8 mouse cellular contexts compared by ENCODE assay signal in the genomic region with DNA sequence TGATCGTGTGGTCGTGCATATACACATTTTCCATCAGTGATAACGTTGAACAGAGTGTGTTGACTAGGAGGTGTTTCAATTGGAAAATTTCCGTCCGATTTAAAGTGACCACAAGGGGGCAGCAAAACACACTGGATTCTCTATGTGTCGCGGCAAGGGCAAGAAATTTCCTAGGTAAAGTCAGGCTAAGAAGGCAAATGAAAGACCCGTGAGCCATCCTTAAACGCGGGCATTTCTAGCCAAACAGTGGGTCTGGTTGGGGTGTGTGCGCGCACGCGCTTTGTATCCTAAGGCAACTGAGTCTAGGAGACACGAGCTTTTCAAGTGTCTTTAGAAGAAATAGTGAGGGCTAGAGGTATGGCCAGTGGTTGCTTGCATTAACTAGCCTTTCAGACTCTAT.
DNase-seq lines count a peak whose midpoint lies in the region; ATAC-seq and TF ChIP-seq lines count a peak whose summit lies in the region.

No protein-coding gene starts in this region.

- H3K4me3 ChIP-seq in hindbrain, embryonic 13.5 days: no peak overlapping the region

- ATAC-seq in Patski: peak; percentile 62
- ATAC-seq in hindbrain, embryonic 13.5 days (ENCODE audit: low FRiP score): no peak

- DNase-seq in Patski (ENCODE audit: low read depth, low spot score): peak; percentile 24
- peak; percentile 87 to 91 for DNase-seq in cerebellum, postnatal 10 days
- DNase-seq in frontal cortex, postnatal 14 days (ENCODE audit: low spot score in 2 of 2): peak; percentile 36 to 84
- DNase-seq in layer of hippocampus, postnatal 25 days (ENCODE audit: extremely low spot score in 1 of 2, low spot score in 1 of 2): peak; percentile 67 to 84
- peak; percentile 63 for DNase-seq in lung, postnatal 25 days (ENCODE audit: low spot score)
- DNase-seq in retina, embryonic 14.5 days (ENCODE audit: low spot score): peak; percentile 93
- DNase-seq in thymus, postnatal 4 days: peak; percentile 69

- CTCF ChIA-PET in Patski (lab: Charles Lee): interaction anchor here (0.6 to 2.8 kb wide), 8 partner anchors 11 to 527 kb away, joined by 3 to 15 read pairs (median 3); a partner anchor contains a TSS

- no peaks in the 10 kb centered on the region for H3K27me3 ChIP-seq in Patski
- no peaks in the 10 kb centered on the region for H3K27me3 ChIP-seq in hindbrain, embryonic 13.5 days

- no peaks in the 10 kb centered on the region for H3K4me1 ChIP-seq in hindbrain, embryonic 13.5 days (replicated peaks)

- in situ Hi-C loops in Patski (cut with MboI; ENCODE audit: low pct_unique_long_range_greater_than_20kb): no loop called here

- H3K36me3 ChIP-seq in hindbrain, embryonic 13.5 days: no peaks in the 10 kb centered on the region

- peak; percentile 78 for TF ChIP-seq CTCF in Patski (IDR thresholded peaks at IDR 0.05)

- H3K9ac ChIP-seq in hindbrain, embryonic 13.5 days: no peak overlapping the region

- no peak overlapping the region for H3K27ac ChIP-seq in hindbrain, embryonic 13.5 days

- H3K4me2 ChIP-seq in hindbrain, embryonic 13.5 days: peak overlapping the region; percentile 38

- WGBS in hindbrain, embryonic 13.5 days: 16% methylated on average over 15 of the region's 15 CpGs

- H3K9me3 ChIP-seq in hindbrain, embryonic 13.5 days: peaks cover 8% of the 10 kb centered on the region; the same call in 1 of the 2 replicates

- POLR2A ChIA-PET in Patski (lab: Charles Lee): no interaction called here

Comparison
In these comparisons a context has a peak if more than half of its experiments do, and no peak if none do; other contexts are left out.
1. DNase-seq: peak in every context shown above with its lines; median percentile 93 in retina, embryonic 14.5 days; 89 in cerebellum, postnatal 10 days; 76 in layer of hippocampus, postnatal 25 days; 69 in thymus, postnatal 4 days; 63 in lung, postnatal 25 days; 60 in frontal cortex, postnatal 14 days; 24 in Patski.